Mouse (Mus musculus): ENCODE data around the gene Lsm12.
"Not testable (repeated sequence)": the region's sequence is repeated elsewhere in the genome, so short reads cannot be mapped to it uniquely, and the experiment has no call there.

Lsm12 gene

GRCm38 (mm10) chr11:102184253-102184645 is 847 bp downstream of the Lsm12 start:
- DNase-seq: no peak

GRCm38 (mm10) chr11:102179836-102180235 is 5.3 kb downstream of the Lsm12 start:
- DNase-seq: no peak

- peak; percentile 45 for DNase-seq
These were observed 16.4 kb downstream of the Lsm12 start for GRCm38 (mm10) chr11:102168689-102169088.

GRCm38 (mm10) chr11:102167539-102167938 is 17.6 kb downstream of the Lsm12 start:
- no peak for DNase-seq

- DNase-seq: no peak
These were observed 18.9 kb downstream of the Lsm12 start for GRCm38 (mm10) chr11:102165971-102166722.

- DNase-seq: no peak
These were observed 25.3 kb downstream of the Lsm12 start for GRCm38 (mm10) chr11:102159781-102160180.

GRCm38 (mm10) chr11:102158024-102158423 is 27.1 kb downstream of the Lsm12 start:
- not testable (repeated sequence) for DNase-seq

GRCm38 (mm10) chr11:102156786-102157089 is 28.4 kb downstream of the Lsm12 start:
- DNase-seq: no peak

- peak; percentile 96 for DNase-seq
These were observed 28.9 kb downstream of the Lsm12 start, which contains the start of gene Tmem101 for GRCm38 (mm10) chr11:102156039-102156785. TSS of gene Tmem101 (minus strand) at chr11:102156404.

GRCm38 (mm10) chr11:102147213-102147989 is 37.7 kb downstream of the Lsm12 start:
- no peak for DNase-seq

GRCm38 (mm10) chr11:102146531-102146930 is 38.6 kb downstream of the Lsm12 start:
- no peak for DNase-seq

- no peak for DNase-seq
These were observed 39.1 kb downstream of the Lsm12 start for GRCm38 (mm10) chr11:102146005-102146404.

- DNase-seq: no peak
These were observed 39.6 kb downstream of the Lsm12 start, which contains the start of gene Nags for GRCm38 (mm10) chr11:102145471-102146001. TSS of gene Nags (plus strand) at chr11:102145513.

GRCm38 (mm10) chr11:102144957-102145470 is 40.1 kb downstream of the Lsm12 start:
- DNase-seq: no peak

- no peak for DNase-seq
These were observed 42.7 kb downstream of the Lsm12 start for GRCm38 (mm10) chr11:102142355-102142754.

GRCm38 (mm10) chr11:102140508-102140907 is 44.6 kb downstream of the Lsm12 start:
- peak; percentile 81 for DNase-seq

- DNase-seq: peak; percentile 63
These were observed 46.7 kb downstream of the Lsm12 start for GRCm38 (mm10) chr11:102138447-102138740.

GRCm38 (mm10) chr11:102137625-102138446 is 47.3 kb downstream of the Lsm12 start:
- DNase-seq: no peak

GRCm38 (mm10) chr11:102134516-102134915 is 50.6 kb downstream of the Lsm12 start:
- no peak for DNase-seq

- no peak for DNase-seq
These were observed 67.7 kb downstream of the Lsm12 start for GRCm38 (mm10) chr11:102117386-102117785.

GRCm38 (mm10) chr11:102116241-102116640 is 68.9 kb downstream of the Lsm12 start:
- DNase-seq: no peak
